Mouse (Mus musculus): ENCODE measurements around the gene Rac1. TPM values are rescaled to one million over a fixed set of nuclear protein-coding genes. Genes with fewer than 3 reads are reported as not detected.

Rac1 gene
- polyA plus RNA-seq, 1 experiment from 2014 or later: 346 TPM

Other genes with a start within 250 kb of the Rac1 start
- gene Zfp853, start 234.4 kb downstream of the Rac1 start, polyA plus RNA-seq (2016; fragmentation: Nextera tagmentation; extraction: Ambion mirVana): not detected in 2 replicates
- 64.0 and 68.4 TPM in 2 replicates for gene E130309D02Rik, start 212.7 kb downstream of the Rac1 start, polyA plus RNA-seq (2016; fragmentation: Nextera tagmentation; extraction: Ambion mirVana)
- 70.2 and 70.9 TPM in 2 replicates for gene Zdhhc4, start 198.8 kb downstream of the Rac1 start, polyA plus RNA-seq (2016; fragmentation: Nextera tagmentation; extraction: Ambion mirVana)
- gene Grid2ip, start 170.7 kb downstream of the Rac1 start, polyA plus RNA-seq (2016; fragmentation: Nextera tagmentation; extraction: Ambion mirVana): 0.19 and 0.37 TPM in 2 replicates
- 200 and 201 TPM in 2 replicates for gene Kdelr2, start 124.2 kb downstream of the Rac1 start, polyA plus RNA-seq (2016; fragmentation: Nextera tagmentation; extraction: Ambion mirVana)
- 14.2 and 14.3 TPM in 2 replicates for gene Daglb, start 63.5 kb downstream of the Rac1 start, polyA plus RNA-seq (2016; fragmentation: Nextera tagmentation; extraction: Ambion mirVana)
- gene Cyth3, start 94.4 kb upstream of the Rac1 start, polyA plus RNA-seq (2016; fragmentation: Nextera tagmentation; extraction: Ambion mirVana): 31.2 and 31.6 TPM in 2 replicates
- gene Usp42, start 204.2 kb upstream of the Rac1 start, polyA plus RNA-seq (2016; fragmentation: Nextera tagmentation; extraction: Ambion mirVana): 29.1 and 29.8 TPM in 2 replicates

All from forebrain, embryonic 10.5 days (tissue).